Mouse (Mus musculus): ENCODE measurements at regions not wholly inside any gene's neighbourhood (a gene's known extent, or its start where the extent isn't known, plus 50 kb on each side); places are given as distances from the start of the nearest gene placed in this dataset.

- H3K27ac ChIP-seq (ENCODE audit: insufficient read depth, low read depth) = no peak overlapping the region
- no peak overlapping the region for H3K4me2 ChIP-seq (ENCODE audit: insufficient read depth, low read depth, poor library complexity, severe bottlenecking)
- in situ Hi-C loops (cut with MboI; ENCODE audit: low pct_ligation_motif_present, low pct_unique_long_range_greater_than_20kb, low sequenced_read_pairs) (no loop called here), dilution Hi-C loops (cut with MboI; ENCODE audit: extremely low pct_ligation_motif_present, extremely low pct_unique_long_range_greater_than_20kb, low sequenced_read_pairs) (no loop called here)
- no peaks in the 10 kb centered on the region for H3K79me2 ChIP-seq (replicated peaks; ENCODE audit: control insufficient read depth, extremely low read depth, insufficient read depth, poor library complexity, severe bottlenecking)
- TF ChIP-seq PAX5 (IDR thresholded peaks at IDR 0.05; ENCODE audit: low read length) (no peak), UBTF (IDR thresholded peaks at IDR 0.05; ENCODE audit: low read depth, low read length) (no peak), MXI1 (IDR thresholded peaks at IDR 0.05; ENCODE audit: low read depth, low read length) (no peak)
- DNase-seq (ENCODE audit: extremely low read depth) = no peak
- no peaks in the 10 kb centered on the region for H3K36me3 ChIP-seq (replicated peaks in 1 of 2; ENCODE audit: control insufficient read depth in 1 of 2, insufficient read depth in 1 of 2, low read length in 1 of 2)
- no peak overlapping the region for H3K9ac ChIP-seq (ENCODE audit: insufficient read depth, low read depth)
- no peak overlapping the region for H3K4me3 ChIP-seq (replicated peaks in 1 of 3; ENCODE audit: low read depth in 2 of 3, low read length in 2 of 3, poor library complexity in 1 of 3)
- H3K9me3 ChIP-seq (replicated peaks; ENCODE audit: low read length) = peaks cover 69% of the 10 kb centered on the region
- no peaks in the 10 kb centered on the region for H3K27me3 ChIP-seq (replicated peaks)
- no peaks in the 10 kb centered on the region for H3K4me1 ChIP-seq (ENCODE audit: control insufficient read depth in 1 of 2, insufficient read depth in 2 of 2)
Measured at GRCm38 (mm10) chr4:127522151-127522550, 164.2 kb upstream of the Gjb5 start.

DNA sequence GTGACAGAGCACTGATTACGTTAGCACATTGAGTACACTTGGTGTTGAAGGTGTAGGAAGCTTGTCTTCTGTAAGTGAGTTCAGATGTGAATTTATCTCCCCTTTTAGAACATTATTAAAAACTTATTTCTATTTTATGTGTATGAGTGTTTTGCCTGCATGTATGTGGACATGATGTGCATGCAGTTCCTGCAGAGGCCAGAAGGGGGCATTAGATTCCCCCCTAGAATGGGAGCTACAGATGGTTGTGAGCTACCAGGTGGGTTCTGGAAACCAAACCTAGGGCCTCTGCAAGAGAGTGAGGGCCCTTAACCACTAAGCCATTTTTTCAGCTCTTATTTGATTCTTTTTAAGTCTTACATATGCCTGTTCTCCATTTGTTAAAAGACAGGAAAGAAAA is 160.0 kb upstream of the Gjb5 start:
- Histone ChIP-seq H3K27me3 (replicated peaks) (no peaks in the 10 kb centered on the region), H3K4me3 (replicated peaks in 1 of 3; ENCODE audit: low read depth in 2 of 3, low read length in 2 of 3, poor library complexity in 1 of 3) (no peak overlapping the region), H3K4me1 (ENCODE audit: control insufficient read depth in 1 of 2, insufficient read depth in 2 of 2) (no peaks in the 10 kb centered on the region), H3K79me2 (replicated peaks; ENCODE audit: control insufficient read depth, extremely low read depth, insufficient read depth, poor library complexity, severe bottlenecking) (no peaks in the 10 kb centered on the region), H3K4me2 (ENCODE audit: insufficient read depth, low read depth, poor library complexity, severe bottlenecking) (no peak overlapping the region), H3K27ac (ENCODE audit: insufficient read depth, low read depth) (no peak overlapping the region), H3K9me3 (replicated peaks; ENCODE audit: low read length) (peaks cover 67% of the 10 kb centered on the region), H3K9ac (ENCODE audit: insufficient read depth, low read depth) (no peak overlapping the region), H3K36me3 (replicated peaks in 1 of 2; ENCODE audit: control insufficient read depth in 1 of 2, insufficient read depth in 1 of 2, low read length in 1 of 2) (no peaks in the 10 kb centered on the region)
- in situ Hi-C loops (cut with MboI; ENCODE audit: low pct_ligation_motif_present, low pct_unique_long_range_greater_than_20kb, low sequenced_read_pairs) (no loop called here), dilution Hi-C loops (cut with MboI; ENCODE audit: extremely low pct_ligation_motif_present, extremely low pct_unique_long_range_greater_than_20kb, low sequenced_read_pairs) (no loop called here)
- DNase-seq (ENCODE audit: extremely low read depth) = peak; percentile 4
- no peak for TF ChIP-seq ELF1 (IDR thresholded peaks at IDR 0.05; ENCODE audit: low read depth, low read length)
- no peak for TF ChIP-seq ETS1 (conservative IDR thresholded peaks at IDR 0.05; ENCODE audit: low read depth, low read length)
- TF ChIP-seq RAD21 (IDR thresholded peaks at IDR 0.05; ENCODE audit: low read depth, low read length) = no peak
- TF ChIP-seq ZNF384 (IDR thresholded peaks at IDR 0.05; ENCODE audit: low read depth, low read length) = no peak
- TF ChIP-seq RCOR1 (conservative IDR thresholded peaks at IDR 0.05; ENCODE audit: low read depth, low read length) = no peak
- no peak for TF ChIP-seq ZKSCAN1 (IDR thresholded peaks at IDR 0.05; ENCODE audit: borderline replicate concordance, low read depth, low read length)
- no peak for TF ChIP-seq MYC (IDR thresholded peaks at IDR 0.05; ENCODE audit: low read depth, low read length)
- no peak for TF ChIP-seq ZC3H11A (IDR thresholded peaks at IDR 0.05; ENCODE audit: low read depth, low read length)
- TF ChIP-seq CHD2 (IDR thresholded peaks at IDR 0.05; ENCODE audit: low read length) = no peak

- dilution Hi-C loops (cut with MboI; ENCODE audit: extremely low pct_ligation_motif_present, extremely low pct_unique_long_range_greater_than_20kb, low sequenced_read_pairs) = no loop called here
Measured at GRCm38 (mm10) chr4:127517539-127517938, 159.6 kb upstream of the Gjb5 start.

More at GRCm38 (mm10) chr4:127517539-127517938, 159.6 kb upstream of the Gjb5 start:
- Histone ChIP-seq H3K4me2 (ENCODE audit: insufficient read depth, low read depth, poor library complexity, severe bottlenecking) (no peak overlapping the region), H3K9me3 (replicated peaks; ENCODE audit: low read length) (peaks cover 67% of the 10 kb centered on the region), H3K9ac (ENCODE audit: insufficient read depth, low read depth) (no peak overlapping the region), H3K27ac (ENCODE audit: insufficient read depth, low read depth) (no peak overlapping the region), H3K4me3 (replicated peaks in 1 of 3; ENCODE audit: low read depth in 2 of 3, low read length in 2 of 3, poor library complexity in 1 of 3) (no peak overlapping the region), H3K79me2 (replicated peaks; ENCODE audit: control insufficient read depth, extremely low read depth, insufficient read depth, poor library complexity, severe bottlenecking) (no peaks in the 10 kb centered on the region), H3K4me1 (ENCODE audit: control insufficient read depth in 1 of 2, insufficient read depth in 2 of 2) (no peaks in the 10 kb centered on the region), H3K27me3 (replicated peaks) (no peaks in the 10 kb centered on the region), H3K36me3 (replicated peaks in 1 of 2; ENCODE audit: control insufficient read depth in 1 of 2, insufficient read depth in 1 of 2, low read length in 1 of 2) (no peaks in the 10 kb centered on the region)
- no peak for DNase-seq (ENCODE audit: extremely low read depth)
- in situ Hi-C loops (cut with MboI; ENCODE audit: low pct_ligation_motif_present, low pct_unique_long_range_greater_than_20kb, low sequenced_read_pairs) = no loop called here
- TF ChIP-seq ELF1 (IDR thresholded peaks at IDR 0.05; ENCODE audit: low read depth, low read length) = no peak
- no peak for TF ChIP-seq JUN (IDR thresholded peaks at IDR 0.05; ENCODE audit: insufficient read depth, low read depth, low read length)
- TF ChIP-seq EP300 (IDR thresholded peaks at IDR 0.05; ENCODE audit: low read length) = no peak
- no peak for TF ChIP-seq GABPA (IDR thresholded peaks at IDR 0.05; ENCODE audit: insufficient replicate concordance, low read depth, low read length)
- TF ChIP-seq MAZ (IDR thresholded peaks at IDR 0.05; ENCODE audit: low read depth, low read length) = no peak
- TF ChIP-seq PAX5 (IDR thresholded peaks at IDR 0.05; ENCODE audit: low read length) = no peak
- TF ChIP-seq ZKSCAN1 (IDR thresholded peaks at IDR 0.05; ENCODE audit: borderline replicate concordance, low read depth, low read length) = no peak
- no peak for TF ChIP-seq JUND (conservative IDR thresholded peaks at IDR 0.05; ENCODE audit: low read depth, low read length)
- TF ChIP-seq ETS1 (conservative IDR thresholded peaks at IDR 0.05; ENCODE audit: low read depth, low read length) = no peak
- no peak for TF ChIP-seq ZMIZ1 (IDR thresholded peaks at IDR 0.05; ENCODE audit: low read depth, low read length)
- no peak for TF ChIP-seq MYC (IDR thresholded peaks at IDR 0.05; ENCODE audit: low read depth, low read length)
- no peak for TF ChIP-seq ZC3H11A (IDR thresholded peaks at IDR 0.05; ENCODE audit: low read depth, low read length)
- TF ChIP-seq CHD1 (IDR thresholded peaks at IDR 0.05; ENCODE audit: low read depth, low read length) = no peak
- TF ChIP-seq RCOR1 (conservative IDR thresholded peaks at IDR 0.05; ENCODE audit: low read depth, low read length) = no peak
- no peak for TF ChIP-seq MAFK (IDR thresholded peaks at IDR 0.05; ENCODE audit: insufficient replicate concordance, low read length)
- TF ChIP-seq NRF1 (IDR thresholded peaks at IDR 0.05; ENCODE audit: low read depth, low read length) = no peak
- no peak for TF ChIP-seq KAT2A (IDR thresholded peaks at IDR 0.05; ENCODE audit: insufficient replicate concordance, low read length)
- TF ChIP-seq TCF12 (IDR thresholded peaks at IDR 0.05; ENCODE audit: low read depth, low read length) = no peak

Data from CH12.LX (cell line).